Mouse (Mus musculus): ENCODE data around the gene Ipo11. TPM values are rescaled to one million over a fixed set of nuclear protein-coding genes. Genes with fewer than 3 reads are reported as not detected.
A peak's percentile ranks its signal among the peaks of the same experiment; 100 is the strongest.

The Ipo11 gene
- polyA plus RNA-seq, 2 experiments: 15.3 to 35.2 TPM

DNA sequence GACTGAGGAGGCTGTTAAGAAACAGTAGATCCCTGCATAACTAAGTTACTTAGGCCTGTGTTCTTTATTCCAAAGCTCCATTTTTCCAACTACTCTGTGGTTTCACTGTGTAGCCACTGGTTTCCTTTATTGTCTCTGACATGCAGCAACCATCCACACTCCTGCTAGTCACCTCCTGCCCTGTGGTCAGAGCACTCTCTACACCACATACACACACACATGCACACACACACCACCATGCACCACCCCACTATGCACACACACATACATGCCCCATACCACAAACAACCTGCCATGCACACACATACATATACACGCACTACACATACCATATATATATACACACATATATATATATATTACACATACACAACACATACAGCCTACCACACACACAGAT lies 175.1 kb downstream of the Ipo11 start:
- DNase-seq (ENCODE audit: low read depth in 3 of 3, low spot score in 3 of 3) (no peak), ATAC-seq (ENCODE audit: insufficient read depth) (no peak)
- WGBS (ENCODE audit: insufficient replicate concordance): 69% methylated on average over 1 of the region's 1 CpGs
- no peaks in the 10 kb centered on the region for H3K9me3 ChIP-seq (ENCODE audit: control insufficient read depth, low read length)
- H3K4me3 ChIP-seq (ENCODE audit: insufficient read depth in 1 of 2, low read depth in 2 of 2, low read length in 2 of 2): no peak overlapping the region
- no peak overlapping the region for H3K4me2 ChIP-seq (ENCODE audit: low read depth)
- H3K9ac ChIP-seq (replicated peaks): no peak overlapping the region
- H3K4me1 ChIP-seq (replicated peaks; ENCODE audit: control insufficient read depth in 2 of 2, insufficient read depth in 2 of 2, low read length in 1 of 2): peaks cover 0 to 13% of the 10 kb centered on the region in 2 experiments; a peak in 2 of 4 replicates
- no peak for TF ChIP-seq EP300 (IDR thresholded peaks at IDR 0.05; ENCODE audit: low read depth)
- TF ChIP-seq CTCF (IDR thresholded peaks at IDR 0.05; ENCODE audit: low read depth): no peak
- H3K27me3 ChIP-seq (ENCODE audit: control insufficient read depth, insufficient read depth, low read length): no peaks in the 10 kb centered on the region
- H3K27ac ChIP-seq: no peak overlapping the region
- H3K36me3 ChIP-seq (replicated peaks; ENCODE audit: control insufficient read depth, insufficient read depth, low read depth): no peaks in the 10 kb centered on the region

DNA sequence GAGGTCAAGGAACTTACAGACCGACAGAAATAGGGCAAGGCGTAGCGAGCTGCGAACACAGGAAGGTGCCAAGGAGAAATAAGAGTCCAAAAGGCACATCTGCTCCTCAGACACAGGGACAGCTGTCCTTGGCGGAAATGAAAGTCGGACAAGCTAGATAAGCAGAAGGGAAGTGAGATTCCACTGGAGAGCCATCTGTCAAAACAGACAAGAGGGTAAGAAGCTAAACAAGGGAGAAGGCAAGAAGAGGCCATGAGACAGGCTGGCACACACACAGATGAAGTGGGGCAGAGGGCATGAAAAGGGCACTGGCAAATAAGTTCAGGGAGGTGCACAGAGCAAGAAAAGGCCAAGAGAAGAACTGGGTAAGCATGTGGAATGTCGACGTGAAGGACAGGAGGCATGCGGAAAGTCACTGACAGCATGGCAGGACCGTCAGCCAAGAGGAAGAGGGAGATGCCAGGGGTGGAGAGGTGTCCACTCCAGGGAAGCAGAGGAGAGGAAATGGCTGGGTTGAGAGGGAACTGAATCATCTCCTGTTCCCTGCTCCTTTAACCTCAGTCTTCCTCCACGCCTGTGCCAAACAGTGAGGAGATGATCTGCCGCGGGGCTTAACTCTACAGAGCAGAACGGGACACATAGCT lies 176.4 kb downstream of the Ipo11 start:
- no peak overlapping the region for H3K27ac ChIP-seq
- H3K27me3 ChIP-seq (ENCODE audit: control insufficient read depth, insufficient read depth, low read length): no peaks in the 10 kb centered on the region
- H3K9me3 ChIP-seq (ENCODE audit: control insufficient read depth, low read length): no peaks in the 10 kb centered on the region
- H3K4me2 ChIP-seq (ENCODE audit: low read depth): peak overlapping the region; percentile 15; the same call in 1 of the 2 replicates
- peak in 1 of 3 experiments; percentile 10 for DNase-seq (ENCODE audit: low read depth in 3 of 3, low spot score in 3 of 3)
- ATAC-seq (ENCODE audit: insufficient read depth): peak; percentile 68
- H3K4me1 ChIP-seq (replicated peaks; ENCODE audit: control insufficient read depth in 2 of 2, insufficient read depth in 2 of 2, low read length in 1 of 2): peaks cover 0 to 13% of the 10 kb centered on the region in 2 experiments; a peak in 2 of 4 replicates
- no peak for TF ChIP-seq CTCF (IDR thresholded peaks at IDR 0.05; ENCODE audit: low read depth)
- 0 out of 2 replicates have a peak, but pooled peaks have one; percentile 24 for TF ChIP-seq EP300 (IDR thresholded peaks at IDR 0.05; ENCODE audit: low read depth)
- no peak overlapping the region for H3K4me3 ChIP-seq (ENCODE audit: insufficient read depth in 1 of 2, low read depth in 2 of 2, low read length in 2 of 2)
- no peaks in the 10 kb centered on the region for H3K36me3 ChIP-seq (replicated peaks; ENCODE audit: control insufficient read depth, insufficient read depth, low read depth)
- H3K9ac ChIP-seq (replicated peaks): no peak overlapping the region
- 12% methylated on average over 14 of the region's 14 CpGs for WGBS (ENCODE audit: insufficient replicate concordance)

DNA sequence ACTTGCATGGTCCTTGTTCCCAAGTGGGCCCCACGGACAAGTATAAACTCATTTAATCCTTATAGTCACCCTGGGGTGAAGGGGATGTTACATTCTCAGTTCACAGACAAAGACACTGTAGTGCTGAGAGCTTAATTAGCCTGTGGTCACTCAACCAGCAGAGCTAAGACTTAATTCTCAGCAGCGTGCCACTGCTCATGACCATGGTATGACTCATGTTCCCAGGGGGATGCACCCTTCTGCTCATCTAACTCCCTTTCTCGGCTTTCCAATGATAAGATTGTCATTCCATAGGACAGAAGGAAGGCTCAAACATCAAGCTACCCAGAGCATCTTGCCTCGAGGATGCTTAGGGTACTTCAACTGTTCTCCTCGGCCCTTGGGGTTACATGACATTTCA lies 180.9 kb downstream of the Ipo11 start:
- H3K27ac ChIP-seq: no peak overlapping the region
- no peak overlapping the region for H3K4me2 ChIP-seq (ENCODE audit: low read depth)
- H3K4me3 ChIP-seq (ENCODE audit: insufficient read depth in 1 of 2, low read depth in 2 of 2, low read length in 2 of 2): no peak overlapping the region
- peaks cover 0 to 9% of the 10 kb centered on the region in 2 experiments; a peak in 2 of 4 replicates for H3K4me1 ChIP-seq (replicated peaks; ENCODE audit: control insufficient read depth in 2 of 2, insufficient read depth in 2 of 2, low read length in 1 of 2)
- ATAC-seq (ENCODE audit: insufficient read depth) (no peak), DNase-seq (ENCODE audit: low read depth in 3 of 3, low spot score in 3 of 3) (no peak)
- H3K36me3 ChIP-seq (replicated peaks; ENCODE audit: control insufficient read depth, insufficient read depth, low read depth): no peaks in the 10 kb centered on the region
- TF ChIP-seq EP300 (IDR thresholded peaks at IDR 0.05; ENCODE audit: low read depth) (no peak), CTCF (IDR thresholded peaks at IDR 0.05; ENCODE audit: low read depth) (no peak)
- no peaks in the 10 kb centered on the region for H3K9me3 ChIP-seq (ENCODE audit: control insufficient read depth, low read length)
- no peaks in the 10 kb centered on the region for H3K27me3 ChIP-seq (ENCODE audit: control insufficient read depth, insufficient read depth, low read length)
- no peak overlapping the region for H3K9ac ChIP-seq (replicated peaks)
- 47% methylated on average over 5 of the region's 5 CpGs for WGBS (ENCODE audit: insufficient replicate concordance)

DNA sequence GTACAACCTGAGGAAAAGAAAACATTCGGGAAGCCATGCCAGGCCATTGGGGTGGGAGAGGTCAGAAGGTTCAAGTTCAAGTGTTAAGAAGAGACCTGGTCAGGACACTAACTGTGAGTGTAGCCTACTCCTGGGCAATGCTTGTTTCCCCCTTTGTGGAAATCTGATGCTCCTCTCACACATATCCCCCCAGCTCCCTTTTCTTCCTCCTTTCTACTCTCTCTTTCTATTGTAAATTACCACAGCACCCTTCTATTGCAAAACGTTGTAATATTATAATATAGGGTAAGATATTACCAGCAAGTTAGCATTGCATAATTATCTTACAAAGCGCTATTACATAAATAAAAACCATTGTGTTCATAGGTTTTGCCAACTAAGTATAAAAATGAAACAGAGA lies 182.5 kb downstream of the Ipo11 start:
- Histone ChIP-seq H3K9ac (replicated peaks) (no peak overlapping the region), H3K4me2 (ENCODE audit: low read depth) (no peak overlapping the region), H3K9me3 (ENCODE audit: control insufficient read depth, low read length) (no peaks in the 10 kb centered on the region), H3K4me1 (replicated peaks; ENCODE audit: control insufficient read depth in 2 of 2, insufficient read depth in 2 of 2, low read length in 1 of 2) (no peaks in the 10 kb centered on the region), H3K36me3 (replicated peaks; ENCODE audit: control insufficient read depth, insufficient read depth, low read depth) (no peaks in the 10 kb centered on the region), H3K27ac (no peak overlapping the region), H3K27me3 (ENCODE audit: control insufficient read depth, insufficient read depth, low read length) (no peaks in the 10 kb centered on the region), H3K4me3 (ENCODE audit: insufficient read depth in 1 of 2, low read depth in 2 of 2, low read length in 2 of 2) (no peak overlapping the region)
- DNase-seq (ENCODE audit: low read depth in 3 of 3, low spot score in 3 of 3) (no peak), ATAC-seq (ENCODE audit: insufficient read depth) (no peak)
- WGBS (ENCODE audit: insufficient replicate concordance): 57% methylated on average over 3 of the region's 3 CpGs
- TF ChIP-seq EP300 (IDR thresholded peaks at IDR 0.05; ENCODE audit: low read depth) (no peak), CTCF (IDR thresholded peaks at IDR 0.05; ENCODE audit: low read depth) (no peak)

DNA sequence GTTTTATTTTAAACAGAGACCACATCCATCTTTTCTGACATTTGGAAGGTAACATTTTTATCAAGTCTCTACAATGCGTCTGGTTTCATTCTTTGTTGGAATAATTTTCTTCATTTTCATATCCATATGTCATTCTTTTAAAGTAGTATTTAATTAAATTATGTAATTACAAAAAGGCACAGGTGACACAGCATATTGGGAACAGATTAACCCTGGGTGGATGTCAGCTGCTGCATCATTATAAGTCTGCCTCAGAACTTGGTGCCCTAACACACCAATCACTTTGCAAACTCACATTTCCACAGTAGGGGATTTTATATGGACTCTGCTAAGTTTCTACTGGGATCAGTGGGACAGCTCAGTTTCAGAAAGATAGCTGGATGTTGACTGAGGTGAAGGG lies 184.8 kb downstream of the Ipo11 start:
- no peaks in the 10 kb centered on the region for H3K36me3 ChIP-seq (replicated peaks; ENCODE audit: control insufficient read depth, insufficient read depth, low read depth)
- no peak for TF ChIP-seq CTCF (IDR thresholded peaks at IDR 0.05; ENCODE audit: low read depth)
- no peak for TF ChIP-seq EP300 (IDR thresholded peaks at IDR 0.05; ENCODE audit: low read depth)
- no peaks in the 10 kb centered on the region for H3K9me3 ChIP-seq (ENCODE audit: control insufficient read depth, low read length)
- no peak for ATAC-seq (ENCODE audit: insufficient read depth)
- H3K4me1 ChIP-seq (replicated peaks; ENCODE audit: control insufficient read depth in 2 of 2, insufficient read depth in 2 of 2, low read length in 1 of 2): 0 out of 4 replicates have a peak, but pooled peaks cover 0 to 2% of the 10 kb centered on the region in 2 experiments
- 74% methylated on average over 1 of the region's 1 CpGs for WGBS (ENCODE audit: insufficient replicate concordance)
- no peaks in the 10 kb centered on the region for H3K27me3 ChIP-seq (ENCODE audit: control insufficient read depth, insufficient read depth, low read length)
- H3K9ac ChIP-seq (replicated peaks): no peak overlapping the region
- no peak overlapping the region for H3K27ac ChIP-seq
- no peak overlapping the region for H3K4me2 ChIP-seq (ENCODE audit: low read depth)
- DNase-seq (ENCODE audit: low read depth in 3 of 3, low spot score in 3 of 3): no peak
- H3K4me3 ChIP-seq (ENCODE audit: insufficient read depth in 1 of 2, low read depth in 2 of 2, low read length in 2 of 2): no peak overlapping the region
